18 mouse cellular contexts compared by ENCODE assay signal in genomic region chr3:70436671-70437070, GRCm38 (mm10).
DNase-seq lines count a peak whose midpoint lies in the region; ATAC-seq and TF ChIP-seq lines count a peak whose summit lies in the region.
"Had no signal": no experiment of that assay in that cellular context is flagged by ENCODE, and none has a peak within 500 bp of the region (broad histone marks: within the 10 kb centered on the region; RNA-seq: fewer than 3 reads in every experiment).

No protein-coding gene starts in this region.

- H3K9ac ChIP-seq in MEL (ENCODE audit: control insufficient read depth, low read depth, low read length, poor library complexity, severe bottlenecking): no peak overlapping the region
- H3K9ac ChIP-seq in limb, embryonic 11.5 days (ENCODE audit: low read length): no peak overlapping the region
- H3K9ac ChIP-seq: heart, embryonic 13.5 days had no signal

- H3K27ac ChIP-seq in kidney, adult 2 months (ENCODE audit: insufficient read depth, low read depth, low read length): no peak overlapping the region
- H3K27ac ChIP-seq in MEL (ENCODE audit: control insufficient read depth, low read depth, low read length): no peak overlapping the region
- no peak overlapping the region for H3K27ac ChIP-seq in limb, embryonic 11.5 days (replicated peaks; ENCODE audit: low read depth, low read length)
- no peak overlapping the region for H3K27ac ChIP-seq in left cerebral cortex, adult 2 months
- H3K27ac ChIP-seq: forebrain, embryonic 10.5 days; heart, embryonic 13.5 days; hindbrain, postnatal 0 days had no signal

- H3K4me2 ChIP-seq in limb, embryonic 11.5 days (ENCODE audit: low read depth, severe bottlenecking): no peak overlapping the region
- H3K4me2 ChIP-seq: heart, embryonic 13.5 days had no signal

- 62% methylated on average over 4 of the region's 4 CpGs for WGBS in kidney, adult 2 months
- WGBS in limb, embryonic 11.5 days: 70% methylated on average over 4 of the region's 4 CpGs

- no peaks in the 10 kb centered on the region for H3K27me3 ChIP-seq in kidney, adult 2 months (replicated peaks; ENCODE audit: control insufficient read depth, insufficient read depth, low read length)
- no peaks in the 10 kb centered on the region for H3K27me3 ChIP-seq in MEL (ENCODE audit: control insufficient read depth in 1 of 2, insufficient read depth in 2 of 2, low read length in 2 of 2)
- no peaks in the 10 kb centered on the region for H3K27me3 ChIP-seq in limb, embryonic 11.5 days (ENCODE audit: control insufficient read depth, insufficient read depth, low read length)
- H3K27me3 ChIP-seq: heart, embryonic 13.5 days; megakaryocyte, embryonic 14.5 days had no signal

- no peaks in the 10 kb centered on the region for H3K36me3 ChIP-seq in kidney, adult 2 months (ENCODE audit: control insufficient read depth, insufficient read depth, low read length)
- H3K36me3 ChIP-seq in MEL (ENCODE audit: control insufficient read depth in 1 of 2, insufficient read depth in 2 of 2, low read length in 2 of 2): no peaks in the 10 kb centered on the region
- no peaks in the 10 kb centered on the region for H3K36me3 ChIP-seq in limb, embryonic 11.5 days (ENCODE audit: control insufficient read depth, insufficient read depth, low read length)
- H3K36me3 ChIP-seq: forebrain, embryonic 10.5 days; heart, embryonic 13.5 days had no signal

- H3K9me3 ChIP-seq in MEL (replicated peaks; ENCODE audit: insufficient read depth, low read length): no peaks in the 10 kb centered on the region
- H3K9me3 ChIP-seq in limb, embryonic 11.5 days (ENCODE audit: control insufficient read depth, low read length): no peaks in the 10 kb centered on the region
- H3K9me3 ChIP-seq: forebrain, embryonic 10.5 days; heart, embryonic 13.5 days; megakaryocyte, embryonic 14.5 days had no signal

- no peak overlapping the region for H3K4me3 ChIP-seq in kidney, adult 2 months (ENCODE audit: insufficient read depth, low read depth, low read length)
- no peak overlapping the region for H3K4me3 ChIP-seq in MEL (ENCODE audit: control insufficient read depth in 1 of 2, insufficient read depth in 1 of 2, low read depth in 2 of 2, low read length in 2 of 2)
- no peak overlapping the region for H3K4me3 ChIP-seq in limb, embryonic 11.5 days (ENCODE audit: low read depth, low read length)
- no peak overlapping the region for H3K4me3 ChIP-seq in left cerebral cortex, adult 2 months
- H3K4me3 ChIP-seq: forebrain, embryonic 10.5 days; heart, embryonic 13.5 days; megakaryocyte, embryonic 14.5 days had no signal

- no peak for TF ChIP-seq EP300 in MEL (IDR thresholded peaks at IDR 0.05; ENCODE audit: low read depth in 1 of 2, low read length in 2 of 2)

- peak; percentile 20 for DNase-seq in kidney, postnatal 10 days
- no peak for DNase-seq in kidney, adult 2 months
- peak; percentile 1 for DNase-seq in MEL (ENCODE audit: low read depth, low spot score)
- peak; percentile 34 for DNase-seq in embryo, embryonic 10.5 days (ENCODE audit: low spot score)
- peak; percentile 69 for DNase-seq in limb, embryonic 11.5 days (ENCODE audit: low spot score)
- DNase-seq in left cerebral cortex, adult 2 months (ENCODE audit: extremely low spot score in 1 of 2, low spot score in 2 of 2): no peak
- no peak for DNase-seq in lung, postnatal 36 days
- DNase-seq: cerebellum, adult 2 months; heart, adult 11 months; heart, postnatal 36 days; kidney, adult 18-20 months; liver; lung, postnatal 14 days; thymus, postnatal 25 days had no signal

- no peak for TF ChIP-seq RAD21 in MEL (IDR thresholded peaks at IDR 0.05; ENCODE audit: low read depth, low read length)

- intact Hi-C loops in left cerebral cortex, adult 2 months (cut with DNase I): no loop called here

- TF ChIP-seq POLR2A in kidney, adult 2 months (IDR thresholded peaks at IDR 0.05; ENCODE audit: low read depth, low read length): no peak
- TF ChIP-seq POLR2A in MEL (IDR thresholded peaks at IDR 0.05; ENCODE audit: control insufficient read depth in 1 of 2, insufficient read depth in 1 of 2, low read depth in 1 of 2, low read length in 2 of 2, poor library complexity in 1 of 2): no peak

- ATAC-seq in limb, embryonic 11.5 days (ENCODE audit: insufficient number of reproducible peaks, low FRiP score, low TSS enrichment, low read depth): no peak
- ATAC-seq: hindbrain, postnatal 0 days had no signal

- no peaks in the 10 kb centered on the region for H3K79me2 ChIP-seq in MEL (ENCODE audit: control insufficient read depth, insufficient read depth, low read length, poor library complexity)

- no peak for TF ChIP-seq CTCF in kidney, adult 2 months (conservative IDR thresholded peaks at IDR 0.05; ENCODE audit: insufficient read depth, insufficient read length, low read depth, low read length)
- no peak for TF ChIP-seq CTCF in MEL (IDR thresholded peaks at IDR 0.05 in 2 of 3, conservative IDR thresholded peaks at IDR 0.05 in 1 of 3; ENCODE audit: control insufficient read depth in 1 of 3, insufficient read depth in 1 of 3, low read depth in 2 of 3, low read length in 3 of 3, poor library complexity in 1 of 3, severe bottlenecking in 1 of 3)
- no peak for TF ChIP-seq CTCF in left cerebral cortex, adult 2 months (IDR thresholded peaks at IDR 0.05)

- H3K4me1 ChIP-seq in kidney, adult 2 months (ENCODE audit: control insufficient read depth, insufficient read depth, low read length): no peaks in the 10 kb centered on the region
- H3K4me1 ChIP-seq in MEL (ENCODE audit: control insufficient read depth in 1 of 2, insufficient read depth in 2 of 2, low read length in 2 of 2): no peaks in the 10 kb centered on the region
- no peaks in the 10 kb centered on the region for H3K4me1 ChIP-seq in limb, embryonic 11.5 days (ENCODE audit: control insufficient read depth, insufficient read depth, low read length)
- H3K4me1 ChIP-seq: forebrain, embryonic 10.5 days; heart, embryonic 13.5 days; megakaryocyte, embryonic 14.5 days had no signal

TF ChIP-seq in MEL, 35 proteins besides CTCF, POLR2A, EP300 and RAD21:
- TF ChIP-seq CHD1 (IDR thresholded peaks at IDR 0.05; ENCODE audit: low read depth, low read length) (no peak), TCF12 (IDR thresholded peaks at IDR 0.05; ENCODE audit: low read depth, low read length) (no peak), E2F4 (IDR thresholded peaks at IDR 0.05; ENCODE audit: borderline replicate concordance, low read depth, low read length) (no peak), ZC3H11A (IDR thresholded peaks at IDR 0.05; ENCODE audit: low read depth, low read length) (no peak), SIN3A (IDR thresholded peaks at IDR 0.05; ENCODE audit: low read length) (no peak), MEF2A (IDR thresholded peaks at IDR 0.05; ENCODE audit: extremely low read depth, insufficient replicate concordance, low read depth, low read length, poor library complexity, severe bottlenecking) (no peak)

Comparison
In these comparisons a context has a peak if more than half of its experiments do, and no peak if none do; other contexts are left out.
1. DNase-seq: peak in kidney, postnatal 10 days (single experiment), MEL (single experiment), embryo, embryonic 10.5 days (single experiment) and limb, embryonic 11.5 days (single experiment); none in kidney, adult 2 months (single experiment), left cerebral cortex, adult 2 months (0 of 2) and lung, postnatal 36 days (single experiment).